Mouse (Mus musculus): Measurements from ENCODE around the gene Naa25.

GRCm38 (mm10) chr5:121398146-121398964, 619 bp downstream of the Naa25 start:
- TF ChIP-seq CTCF (IDR thresholded peaks at IDR 0.05) (no peak), EP300 (IDR thresholded peaks at IDR 0.05) (no peak)
